Mouse (Mus musculus) erythroblast, adult 5-6 weeks (primary cell): ENCODE results near the gene Sgta. TPM values are rescaled to one million over a fixed set of nuclear protein-coding genes. Genes with fewer than 3 reads are reported as not detected.
"Not testable (repeated sequence)": the region's sequence is repeated elsewhere in the genome, so short reads cannot be mapped to it uniquely, and the experiment has no call there.

ENCODE experiments used
- ATAC-seq: replicated peaks from 2 replicates; pipeline ENCODE4 v1.8.0; 2016; ENCODE audit warnings: moderate number of reproducible peaks, mild to moderate bottlenecking, moderate TSS enrichment, inconsistent platforms; ENCODE audit not compliant: poor library complexity, low FRiP score, severe bottlenecking
- total RNA-seq, 2 experiments: library from RNA; stranded (forward) in 1 of 2; stranded (reverse) in 1 of 2; fragments of 150-400 nt in 1 of 2; fragments of 200-764, 138-1000 nt in 1 of 2; gene quantifications; 2 replicates each; pipeline versions ENCODE4 v1.2.3 to v1.2.4; 2015 to 2017; ENCODE audit warnings: low replicate concordance in 2 of 2

Sgta gene
- total RNA-seq, 2 experiments from 2014 or later = 6.7 to 14.8 TPM

- ATAC-seq = no peak
Measured at GRCm38 (mm10) chr10:81062710-81063109, 2.7 kb upstream of the Sgta start.

- no peak for ATAC-seq
Measured at GRCm38 (mm10) chr10:81058896-81059295, 1.1 kb downstream of the Sgta start.

- ATAC-seq = no peak
Measured at GRCm38 (mm10) chr10:81057406-81058130, 2.4 kb downstream of the Sgta start.

- ATAC-seq = not testable (repeated sequence)
Measured at GRCm38 (mm10) chr10:81055802-81056340, 4.1 kb downstream of the Sgta start.

- no peak for ATAC-seq
Measured at GRCm38 (mm10) chr10:81055169-81055568, 4.8 kb downstream of the Sgta start.

GRCm38 (mm10) chr10:81052577-81052976, 7.4 kb downstream of the Sgta start:
- no peak for ATAC-seq

GRCm38 (mm10) chr10:81051133-81051532, 8.8 kb downstream of the Sgta start:
- no peak for ATAC-seq

GRCm38 (mm10) chr10:81050645-81051044, 9.3 kb downstream of the Sgta start:
- no peak for ATAC-seq

- ATAC-seq = not testable (repeated sequence)
Measured at GRCm38 (mm10) chr10:81045246-81045645, 14.7 kb downstream of the Sgta start.

- ATAC-seq = peak; percentile 45; the same call in 1 of the 2 replicates
Measured at GRCm38 (mm10) chr10:81041458-81042175, 18.4 kb downstream of the Sgta start.

- peak; percentile 93 for ATAC-seq
Measured at GRCm38 (mm10) chr10:81036988-81037580, 22.9 kb downstream of the Sgta start, which contains the start of gene Slc39a3. Slc39a3 (minus strand) TSS chr10:81037426.

- ATAC-seq = no peak
Measured at GRCm38 (mm10) chr10:81036251-81036650, 23.7 kb downstream of the Sgta start.

GRCm38 (mm10) chr10:81033586-81033985, 26.4 kb downstream of the Sgta start:
- ATAC-seq = no peak

GRCm38 (mm10) chr10:81029031-81029430, 30.9 kb downstream of the Sgta start:
- ATAC-seq = no peak

- no peak for ATAC-seq
Measured at GRCm38 (mm10) chr10:81028219-81028618, 31.8 kb downstream of the Sgta start.

GRCm38 (mm10) chr10:81027331-81027730, 32.6 kb downstream of the Sgta start:
- no peak for ATAC-seq

GRCm38 (mm10) chr10:81026857-81027256, 33.1 kb downstream of the Sgta start:
- ATAC-seq = no peak

GRCm38 (mm10) chr10:81025639-81026275, 34.2 kb downstream of the Sgta start, which contains the start of gene Diras1:
Diras1 (minus strand) TSS chr10:81025662.
- ATAC-seq = no peak

- ATAC-seq = no peak
Measured at GRCm38 (mm10) chr10:81025047-81025621, 34.8 kb downstream of the Sgta start.
